Mouse (Mus musculus) hindbrain, embryonic 13.5 days (tissue): Measurements from ENCODE around the gene Cmtm2a. TPM values are rescaled to one million over a fixed set of nuclear protein-coding genes. Genes with fewer than 3 reads are reported as not detected.

Source experiments
- ATAC-seq: fragments of 200-750 bp; cut with Nextera tagmentation; 2 replicates; pipeline ENCODE4 v1.8.0; 2017; ENCODE audit warnings: moderate TSS enrichment; ENCODE audit not compliant: low FRiP score
- H3K27ac ChIP-seq: fragments of 300-500 bp; sonication (generic); 2 replicates; pipeline ENCODE4 v1.5.1; 2015; ENCODE audit warnings: inconsistent platforms, mild to moderate bottlenecking, moderate library complexity
- H3K27me3 ChIP-seq: fragments of 300-500 bp; sonication (generic); 2 replicates; pipeline ENCODE4 v1.6.1; 2015; ENCODE audit warnings: mild to moderate bottlenecking, inconsistent platforms
- H3K36me3 ChIP-seq: fragments of 300-500 bp; sonication (generic); 2 replicates; pipeline ENCODE4 v1.6.1; 2015; ENCODE audit warnings: mild to moderate bottlenecking, inconsistent platforms
- H3K4me1 ChIP-seq: fragments of 300-500 bp; sonication (generic); replicated peaks from 2 replicates; pipeline ENCODE4 v1.6.1; 2015; ENCODE audit warnings: inconsistent platforms
- H3K4me2 ChIP-seq: fragments of 300-500 bp; sonication (generic); 2 replicates; pipeline ENCODE4 v1.6.1; 2015; ENCODE audit warnings: inconsistent platforms, mild to moderate bottlenecking, moderate library complexity
- H3K4me3 ChIP-seq: fragments of 300-500 bp; sonication (generic); 2 replicates; pipeline ENCODE4 v1.5.1; 2015; ENCODE audit warnings: mild to moderate bottlenecking, inconsistent platforms
- H3K9ac ChIP-seq: fragments of 300-500 bp; sonication (generic); 2 replicates; pipeline ENCODE4 v1.6.1; 2015; ENCODE audit warnings: mild to moderate bottlenecking, inconsistent platforms
- H3K9me3 ChIP-seq: fragments of 300-500 bp; sonication (generic); 2 replicates; pipeline ENCODE4 v1.6.1; 2016; ENCODE audit warnings: inconsistent platforms
- WGBS: fragments of 180-500 bp; shearing (Covaris S2); methylation state at CpG from one replicate; pipeline ENCODE4 v1.1.7; 2015; 5-methylcytosine and 5-hydroxymethylcytosine counted together
- polyA plus RNA-seq: library from polyadenylated mRNA; unstranded; fragments of >200 nt; fragmentation: Nextera tagmentation; extraction: Ambion mirVana; gene quantifications from 2 replicates; pipeline ENCODE4 v1.2.1, GENCODE M21; 2015

The Cmtm2a gene
- polyA plus RNA-seq, 1 experiment from 2014 or later: not detected

DNA sequence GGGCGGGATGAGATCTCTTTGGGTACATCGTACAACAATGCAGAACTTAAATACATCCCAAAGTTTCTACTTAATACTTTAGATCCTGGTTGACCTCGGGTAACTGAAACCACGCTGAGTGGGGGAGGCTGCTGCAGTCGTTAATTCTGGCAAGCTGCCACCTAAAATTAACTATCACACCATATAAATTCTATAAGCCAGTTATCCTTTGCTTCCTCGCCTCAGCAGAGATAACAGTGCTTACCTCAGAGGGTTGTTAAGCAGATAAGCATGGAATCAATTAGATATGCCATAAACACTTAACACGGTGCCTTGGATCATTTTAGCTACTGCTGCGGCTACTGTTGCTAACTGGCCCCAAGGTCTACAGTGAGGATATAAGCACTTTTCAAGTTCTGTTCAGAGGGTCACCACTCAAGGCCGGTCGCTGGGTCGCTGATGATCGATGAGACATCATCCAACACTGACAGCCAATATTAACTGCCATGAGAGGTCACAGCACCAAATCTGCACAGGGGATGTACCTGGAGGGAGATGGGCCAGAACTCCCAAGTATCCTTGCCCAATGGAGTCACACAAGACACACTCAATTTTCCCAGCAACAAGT is 50.8 kb downstream of the Cmtm2a start:
- WGBS: 83% methylated on average over 12 of the region's 12 CpGs
- Histone ChIP-seq H3K36me3 (peaks cover 82% of the 10 kb centered on the region), H3K4me2 (no peak overlapping the region), H3K4me1 (peaks cover 7% of the 10 kb centered on the region), H3K9me3 (no peaks in the 10 kb centered on the region), H3K9ac (no peak overlapping the region), H3K27ac (no peak overlapping the region), H3K27me3 (no peaks in the 10 kb centered on the region), H3K4me3 (no peak overlapping the region)
- no peak for ATAC-seq

DNA sequence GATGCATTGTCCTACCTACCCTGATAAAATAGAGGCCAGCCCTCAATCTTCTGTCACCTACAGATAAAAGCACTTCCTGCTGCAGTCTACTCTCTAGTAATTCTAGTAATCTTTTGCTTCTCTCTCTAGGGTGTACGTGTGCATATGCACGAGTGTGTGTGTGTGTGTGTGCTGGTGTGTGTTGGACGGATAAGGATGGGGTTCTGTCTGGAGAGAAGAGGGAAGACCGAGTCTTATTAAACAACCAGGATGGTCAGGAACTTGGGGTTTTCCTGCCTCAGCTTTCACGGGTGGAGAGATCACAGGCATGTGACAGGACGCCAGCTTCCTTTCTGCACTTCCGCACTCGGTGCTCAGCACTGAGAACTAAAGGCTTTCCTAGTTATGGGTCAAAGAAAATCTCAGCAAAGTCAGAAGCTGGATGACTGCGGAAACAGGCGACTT is 53.5 kb downstream of the Cmtm2a start:
- Histone ChIP-seq H3K27me3 (no peaks in the 10 kb centered on the region), H3K4me2 (no peak overlapping the region), H3K9me3 (no peaks in the 10 kb centered on the region), H3K4me1 (no peaks in the 10 kb centered on the region), H3K4me3 (no peak overlapping the region), H3K36me3 (peaks cover 99% of the 10 kb centered on the region), H3K9ac (no peak overlapping the region), H3K27ac (no peak overlapping the region)
- WGBS: 89% methylated on average over 10 of the region's 10 CpGs
- ATAC-seq: no peak

- 44% methylated on average over 6 of the region's 6 CpGs for WGBS
- H3K27ac ChIP-seq: no peak overlapping the region
- H3K9me3 ChIP-seq: no peaks in the 10 kb centered on the region
- no peaks in the 10 kb centered on the region for H3K27me3 ChIP-seq
- H3K4me2 ChIP-seq: no peak overlapping the region
- ATAC-seq: no peak
- peaks cover 100% of the 10 kb centered on the region for H3K36me3 ChIP-seq
- no peaks in the 10 kb centered on the region for H3K4me1 ChIP-seq
- H3K4me3 ChIP-seq: no peak overlapping the region
- H3K9ac ChIP-seq: no peak overlapping the region
Observed at GRCm38 (mm10) chr8:104234573-104234972, 58.4 kb downstream of the Cmtm2a start.

DNA sequence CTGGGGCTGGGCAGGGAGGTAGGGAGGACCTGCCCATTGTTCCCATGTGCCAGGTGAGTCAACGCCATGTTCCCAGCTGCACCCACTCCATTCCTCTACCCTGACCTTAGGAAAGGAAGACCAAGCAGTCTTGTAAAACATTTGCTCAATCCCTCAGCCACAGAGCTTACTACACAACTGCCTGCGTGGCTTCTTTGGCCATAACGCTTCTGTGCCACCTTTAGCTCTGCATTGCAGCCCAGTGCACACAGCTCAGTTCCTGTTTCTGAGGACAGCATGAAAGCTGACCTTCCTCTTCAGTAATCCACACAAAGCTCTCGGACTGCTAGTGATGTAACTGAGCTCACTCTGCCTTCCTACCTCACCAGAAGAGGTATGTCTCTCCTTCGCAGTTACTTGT is 60.1 kb downstream of the Cmtm2a start:
- H3K4me3 ChIP-seq: no peak overlapping the region
- no peaks in the 10 kb centered on the region for H3K27me3 ChIP-seq
- H3K4me2 ChIP-seq: no peak overlapping the region
- H3K4me1 ChIP-seq: no peaks in the 10 kb centered on the region
- no peaks in the 10 kb centered on the region for H3K9me3 ChIP-seq
- H3K9ac ChIP-seq: no peak overlapping the region
- no peak for ATAC-seq
- no peak overlapping the region for H3K27ac ChIP-seq
- peaks cover 100% of the 10 kb centered on the region for H3K36me3 ChIP-seq
- WGBS: 97% methylated on average over 5 of the region's 5 CpGs

DNA sequence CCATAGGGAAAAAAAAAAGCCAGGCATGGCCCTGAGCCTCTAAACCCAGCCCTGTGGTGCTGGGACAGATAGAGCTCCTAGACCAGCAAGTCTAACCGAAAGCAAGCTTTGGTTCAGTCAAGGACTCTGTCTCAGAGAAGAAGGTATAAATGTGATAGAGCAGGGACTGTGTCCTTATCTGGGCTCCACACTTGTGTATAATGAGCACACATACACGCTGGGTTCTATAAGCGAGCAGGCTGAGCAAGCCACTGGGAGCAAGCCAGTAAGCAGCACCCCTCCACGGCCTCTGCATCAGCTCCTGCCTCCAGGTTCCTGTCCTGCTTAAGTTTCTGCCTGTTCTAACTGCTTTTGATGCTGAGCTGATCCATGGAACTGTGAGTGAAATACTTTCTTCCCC is 60.9 kb downstream of the Cmtm2a start:
- H3K27me3 ChIP-seq: no peaks in the 10 kb centered on the region
- no peak overlapping the region for H3K9ac ChIP-seq
- no peak overlapping the region for H3K4me2 ChIP-seq
- H3K4me3 ChIP-seq: no peak overlapping the region
- no peaks in the 10 kb centered on the region for H3K4me1 ChIP-seq
- H3K27ac ChIP-seq: no peak overlapping the region
- peaks cover 100% of the 10 kb centered on the region for H3K36me3 ChIP-seq
- ATAC-seq: no peak
- no peaks in the 10 kb centered on the region for H3K9me3 ChIP-seq
- over 99% methylated on average over 4 of the region's 4 CpGs for WGBS

Other genes starting within 250 kb of the Cmtm2a start
- 14.6 and 16.5 TPM in 2 replicates for gene Cdh5, start 191.6 kb downstream of the Cmtm2a start, polyA plus RNA-seq
- gene Bean1, start 122.7 kb downstream of the Cmtm2a start, polyA plus RNA-seq: 3.3 and 4.4 TPM in 2 replicates
- 45.7 TPM in 2 replicates for gene Tk2, start 44.6 kb downstream of the Cmtm2a start, polyA plus RNA-seq
- gene Cklf, start 42.3 kb downstream of the Cmtm2a start, polyA plus RNA-seq: 36.1 TPM in 2 replicates
- gene Gm45711, start 16.9 kb upstream of the Cmtm2a start, polyA plus RNA-seq: not detected in 2 replicates
- not detected in 2 replicates for gene Cmtm1, start 17.0 kb upstream of the Cmtm2a start, polyA plus RNA-seq
- gene Gm11020, start 28.4 kb upstream of the Cmtm2a start, polyA plus RNA-seq: not detected in 2 replicates
- not detected in 2 replicates for gene Cmtm2b, start 29.0 kb upstream of the Cmtm2a start, polyA plus RNA-seq
- gene Cmtm3, start 46.2 kb upstream of the Cmtm2a start, polyA plus RNA-seq: 45.4 and 47.3 TPM in 2 replicates
- gene Cmtm4, start 102.6 kb upstream of the Cmtm2a start, polyA plus RNA-seq: 2.1 and 2.3 TPM in 2 replicates
- gene Dync1li2, start 149.9 kb upstream of the Cmtm2a start, polyA plus RNA-seq: 115 and 120 TPM in 2 replicates
- gene Terb1, start 216.7 kb upstream of the Cmtm2a start, polyA plus RNA-seq: 0.35 and 0.36 TPM in 2 replicates
- 109 and 115 TPM in 2 replicates for gene Nae1, start 241.5 kb upstream of the Cmtm2a start, polyA plus RNA-seq
- 2.1 and 2.8 TPM in 2 replicates for gene Car7, start 241.5 kb upstream of the Cmtm2a start, polyA plus RNA-seq